Mouse (Mus musculus): ENCODE measurements around the gene Dip2b. TPM values are rescaled to one million over a fixed set of nuclear protein-coding genes. Genes with fewer than 3 reads are reported as not detected.

The Dip2b gene
- total and polyA plus RNA-seq, 2 experiments from 2014 or later = 8.3 to 40.6 TPM

DNA sequence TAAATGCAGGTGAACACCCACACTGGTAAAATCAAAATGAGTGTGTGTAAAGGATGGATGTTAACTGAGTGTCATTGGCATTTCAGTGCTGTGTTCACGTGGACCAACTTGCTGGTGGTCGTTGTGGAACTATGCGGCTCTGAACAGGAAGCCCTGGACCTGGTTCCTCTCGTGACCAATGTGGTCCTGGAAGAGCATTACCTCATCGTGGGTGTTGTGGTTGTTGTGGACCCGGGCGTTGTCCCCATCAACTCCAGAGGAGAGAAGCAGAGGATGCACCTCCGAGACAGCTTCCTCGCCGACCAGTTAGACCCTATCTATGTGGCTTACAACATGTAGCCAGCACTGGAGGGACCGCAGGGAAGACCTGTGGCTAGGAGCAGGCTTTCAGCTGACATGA lies 176.6 kb downstream of the Dip2b start:
- Histone ChIP-seq H3K4me1 (ENCODE audit: insufficient read depth) (no peaks in the 10 kb centered on the region), H3K27ac (ENCODE audit: low read depth, low read length) (no peak overlapping the region), H3K9me3 (ENCODE audit: low read length) (no peaks in the 10 kb centered on the region), H3K36me3 (ENCODE audit: insufficient read depth) (peaks cover 60% of the 10 kb centered on the region), H3K27me3 (ENCODE audit: insufficient read depth, low read length) (no peaks in the 10 kb centered on the region), H3K4me2 (ENCODE audit: low read depth) (no peak overlapping the region), H3K9ac (no peak overlapping the region), H3K4me3 (ENCODE audit: low read depth, low read length) (no peak overlapping the region)
- ATAC-seq (no peak), DNase-seq (no peak)
- TF ChIP-seq CTCF (IDR thresholded peaks at IDR 0.05; ENCODE audit: low read depth) = no peak
- 94% methylated on average over 11 of the region's 11 CpGs for WGBS

DNA sequence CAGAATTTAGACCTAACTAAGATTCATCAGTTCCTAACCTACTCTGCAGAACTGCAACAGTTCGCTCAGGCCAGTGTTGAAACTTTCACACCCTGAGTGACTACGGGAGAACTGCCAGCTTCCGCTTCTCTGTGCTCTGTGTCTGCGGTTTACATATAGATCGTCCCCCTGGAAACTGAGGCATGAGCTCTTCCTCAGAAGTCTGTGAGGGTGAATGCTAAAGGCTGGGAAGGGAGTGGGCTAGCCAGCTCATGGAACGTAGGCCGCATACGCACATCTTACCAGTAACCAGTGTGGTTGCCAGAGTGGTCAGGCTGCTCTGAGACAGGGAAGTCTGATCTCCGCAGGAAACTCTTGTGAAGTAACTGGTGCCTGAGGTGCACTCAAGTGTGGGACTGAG lies 177.7 kb downstream of the Dip2b start:
- Histone ChIP-seq H3K36me3 (ENCODE audit: insufficient read depth) (peaks cover 50% of the 10 kb centered on the region), H3K9me3 (ENCODE audit: low read length) (no peaks in the 10 kb centered on the region), H3K27ac (ENCODE audit: low read depth, low read length) (no peak overlapping the region), H3K27me3 (ENCODE audit: insufficient read depth, low read length) (no peaks in the 10 kb centered on the region), H3K4me2 (ENCODE audit: low read depth) (no peak overlapping the region), H3K4me3 (ENCODE audit: low read depth, low read length) (no peak overlapping the region), H3K4me1 (ENCODE audit: insufficient read depth) (no peaks in the 10 kb centered on the region), H3K9ac (no peak overlapping the region)
- no peak for TF ChIP-seq CTCF (IDR thresholded peaks at IDR 0.05; ENCODE audit: low read depth)
- no peak for DNase-seq
- WGBS = 91% methylated on average over 9 of the region's 9 CpGs
- no peak for ATAC-seq

DNA sequence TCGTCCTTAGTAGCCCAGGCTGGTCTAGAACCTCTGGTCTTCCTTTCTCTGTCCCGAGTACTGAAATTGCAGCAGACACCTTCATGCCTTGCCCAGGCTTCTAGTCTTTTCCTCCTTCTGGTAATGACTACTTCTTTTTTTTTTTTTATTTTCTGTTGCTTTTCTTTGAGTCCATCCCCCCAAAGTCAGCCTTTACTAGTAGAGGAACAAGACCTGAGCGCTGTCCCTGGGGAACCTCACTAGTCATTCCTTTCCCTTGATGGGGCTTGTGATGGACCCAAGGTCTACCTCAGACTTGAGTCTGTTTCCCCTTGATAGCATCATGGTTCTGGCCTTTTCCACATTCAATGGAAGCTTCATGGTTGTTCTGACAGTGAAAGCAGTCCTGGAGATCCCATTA lies 179.6 kb downstream of the Dip2b start:
- whole genome bisulfite sequencing = 99% methylated on average over 3 of the region's 3 CpGs
- TF ChIP-seq CTCF (IDR thresholded peaks at IDR 0.05; ENCODE audit: low read depth) = no peak

DNA sequence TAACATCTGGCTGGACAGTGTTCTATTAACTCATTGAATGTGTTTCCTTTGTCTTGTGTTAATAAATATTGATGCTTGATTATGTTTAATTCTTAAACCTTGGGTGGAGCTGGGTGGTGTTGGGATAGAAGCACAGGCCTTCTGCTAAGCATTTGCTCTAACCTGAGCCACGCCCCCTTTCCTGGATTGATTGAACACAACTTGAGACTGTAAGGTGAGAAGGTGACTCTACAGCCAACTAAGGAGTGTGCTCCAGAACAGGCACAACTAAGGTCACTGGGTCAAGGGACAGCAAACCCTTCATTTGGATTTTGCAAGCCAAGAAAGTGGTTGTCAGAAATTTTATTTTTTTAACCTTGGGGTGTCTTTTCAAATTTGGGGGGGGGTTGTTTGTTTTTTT lies 180.9 kb downstream of the Dip2b start:
- TF ChIP-seq CTCF (IDR thresholded peaks at IDR 0.05; ENCODE audit: low read depth) = no peak
- 72% methylated on average over 1 of the region's 1 CpGs for WGBS
- Histone ChIP-seq H3K27ac (ENCODE audit: low read depth, low read length) (no peak overlapping the region), H3K4me2 (ENCODE audit: low read depth) (no peak overlapping the region), H3K36me3 (ENCODE audit: insufficient read depth) (peaks cover 19% of the 10 kb centered on the region), H3K4me1 (ENCODE audit: insufficient read depth) (no peaks in the 10 kb centered on the region), H3K9me3 (ENCODE audit: low read length) (no peaks in the 10 kb centered on the region), H3K27me3 (ENCODE audit: insufficient read depth, low read length) (no peaks in the 10 kb centered on the region), H3K9ac (no peak overlapping the region), H3K4me3 (ENCODE audit: low read depth, low read length) (no peak overlapping the region)
- no peak for ATAC-seq
- DNase-seq = no peak

More for the DNA sequence above, 179.6 kb downstream of the Dip2b start:
- H3K9ac ChIP-seq = no peak overlapping the region
- no peak for DNase-seq
- H3K4me2 ChIP-seq (ENCODE audit: low read depth) = no peak overlapping the region
- no peaks in the 10 kb centered on the region for H3K4me1 ChIP-seq (ENCODE audit: insufficient read depth)
- ATAC-seq = no peak
- H3K4me3 ChIP-seq (ENCODE audit: low read depth, low read length) = no peak overlapping the region
- H3K27ac ChIP-seq (ENCODE audit: low read depth, low read length) = no peak overlapping the region
- H3K27me3 ChIP-seq (ENCODE audit: insufficient read depth, low read length) = no peaks in the 10 kb centered on the region
- no peaks in the 10 kb centered on the region for H3K9me3 ChIP-seq (ENCODE audit: low read length)
- H3K36me3 ChIP-seq (ENCODE audit: insufficient read depth) = peaks cover 31% of the 10 kb centered on the region

DNA sequence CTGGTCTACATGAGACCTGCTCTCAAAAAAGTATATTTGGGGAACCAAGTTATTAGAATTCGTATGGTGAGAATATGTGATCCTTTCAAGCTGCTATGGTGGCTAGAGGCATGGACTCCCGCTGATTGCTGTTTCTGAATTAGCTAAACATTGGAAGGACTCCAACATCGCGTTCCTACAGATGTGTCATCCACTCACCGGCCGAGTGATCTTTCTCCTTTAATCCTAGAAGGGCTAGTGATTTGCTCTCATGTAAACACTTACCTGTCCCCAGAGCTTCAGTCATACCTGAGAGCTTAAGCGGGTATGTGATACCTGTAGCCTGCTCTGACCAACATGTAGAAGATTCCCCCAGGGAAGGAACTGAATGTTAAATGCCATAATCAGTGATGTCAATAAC lies 182.5 kb downstream of the Dip2b start:
- DNase-seq = no peak
- H3K9me3 ChIP-seq (ENCODE audit: low read length) = no peaks in the 10 kb centered on the region
- H3K36me3 ChIP-seq (ENCODE audit: insufficient read depth) = peaks cover 4% of the 10 kb centered on the region
- H3K27ac ChIP-seq (ENCODE audit: low read depth, low read length) = no peak overlapping the region
- no peak for ATAC-seq
- H3K9ac ChIP-seq = no peak overlapping the region
- WGBS = 79% methylated on average over 7 of the region's 7 CpGs
- no peak overlapping the region for H3K4me2 ChIP-seq (ENCODE audit: low read depth)
- H3K27me3 ChIP-seq (ENCODE audit: insufficient read depth, low read length) = no peaks in the 10 kb centered on the region
- no peaks in the 10 kb centered on the region for H3K4me1 ChIP-seq (ENCODE audit: insufficient read depth)
- TF ChIP-seq CTCF (IDR thresholded peaks at IDR 0.05; ENCODE audit: low read depth) = no peak
- H3K4me3 ChIP-seq (ENCODE audit: low read depth, low read length) = no peak overlapping the region

DNA sequence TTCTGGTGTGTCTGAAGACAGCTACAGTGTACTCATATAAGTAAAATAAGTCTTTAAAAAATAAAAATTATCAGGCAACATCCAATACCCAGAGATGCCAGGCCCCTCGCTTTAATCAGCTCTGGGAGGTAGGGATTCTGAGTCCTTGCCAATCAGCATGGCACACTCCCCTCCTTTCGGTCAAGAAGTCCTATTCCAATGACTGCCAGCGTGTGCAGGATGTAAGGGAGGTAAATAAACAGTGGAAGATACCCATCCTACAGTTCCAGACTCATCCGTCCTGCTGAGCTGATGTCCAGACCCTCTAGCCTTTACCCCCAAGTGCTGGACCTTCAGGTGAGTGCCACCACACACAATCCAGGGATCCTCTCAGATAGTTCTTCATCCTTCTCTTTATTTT lies 186.9 kb downstream of the Dip2b start:
- Histone ChIP-seq H3K9me3 (ENCODE audit: low read length) (no peaks in the 10 kb centered on the region), H3K27me3 (ENCODE audit: insufficient read depth, low read length) (no peaks in the 10 kb centered on the region), H3K9ac (no peak overlapping the region), H3K4me3 (ENCODE audit: low read depth, low read length) (no peak overlapping the region), H3K4me1 (ENCODE audit: insufficient read depth) (0 out of 2 replicates have a peak, but pooled peaks cover 9% of the 10 kb centered on the region), H3K4me2 (ENCODE audit: low read depth) (no peak overlapping the region), H3K27ac (ENCODE audit: low read depth, low read length) (no peak overlapping the region), H3K36me3 (ENCODE audit: insufficient read depth) (no peaks in the 10 kb centered on the region)
- WGBS = 89% methylated on average over 4 of the region's 4 CpGs
- ATAC-seq (no peak), DNase-seq (no peak)
- TF ChIP-seq CTCF (IDR thresholded peaks at IDR 0.05; ENCODE audit: low read depth) = no peak

DNA sequence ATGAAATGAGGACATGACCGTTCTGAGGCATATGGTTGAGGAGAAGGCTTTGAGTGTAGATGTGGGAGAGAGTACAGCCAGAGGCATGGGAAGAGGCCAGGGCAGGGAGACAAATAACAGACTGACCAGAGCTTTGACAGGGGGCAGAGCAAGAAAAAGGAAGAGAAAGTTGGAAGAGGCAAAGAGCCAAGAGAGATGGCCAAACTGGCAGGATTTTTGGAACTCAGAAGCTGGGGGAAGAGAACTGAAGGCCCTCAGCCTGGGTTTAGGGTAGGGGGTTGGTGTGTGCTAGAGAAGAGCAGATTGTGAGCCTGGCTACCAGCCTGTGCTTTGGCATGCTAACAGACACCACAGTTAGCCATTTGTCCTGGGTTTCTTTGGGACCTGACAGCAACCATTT lies 187.4 kb downstream of the Dip2b start:
- TF ChIP-seq CTCF (IDR thresholded peaks at IDR 0.05; ENCODE audit: low read depth) = no peak
- H3K9ac ChIP-seq = no peak overlapping the region
- H3K4me2 ChIP-seq (ENCODE audit: low read depth) = no peak overlapping the region
- no peak overlapping the region for H3K4me3 ChIP-seq (ENCODE audit: low read depth, low read length)
- H3K27ac ChIP-seq (ENCODE audit: low read depth, low read length) = no peak overlapping the region
- WGBS = 64% methylated on average over 1 of the region's 1 CpGs
- ATAC-seq (no peak), DNase-seq (peak; percentile 10)
- H3K27me3 ChIP-seq (ENCODE audit: insufficient read depth, low read length) = no peaks in the 10 kb centered on the region
- no peaks in the 10 kb centered on the region for H3K36me3 ChIP-seq (ENCODE audit: insufficient read depth)
- H3K9me3 ChIP-seq (ENCODE audit: low read length) = no peaks in the 10 kb centered on the region
- 0 out of 2 replicates have a peak, but pooled peaks cover 9% of the 10 kb centered on the region for H3K4me1 ChIP-seq (ENCODE audit: insufficient read depth)
